Mouse (Mus musculus): ENCODE results near the gene Mamdc2. TPM values are rescaled to one million over a fixed set of nuclear protein-coding genes. Genes with fewer than 3 reads are reported as not detected.

Mamdc2 gene
- polyA plus RNA-seq, 1 experiment, result 0.47 TPM

GRCm38 (mm10) chr19:23394597-23394996 is 53.6 kb downstream of the Mamdc2 start:
- TF ChIP-seq CTCF (IDR thresholded peaks at IDR 0.05; ENCODE audit: control insufficient read depth, insufficient read depth, insufficient replicate concordance, low read depth, low read length) (no peak), POLR2A (IDR thresholded peaks at IDR 0.05; ENCODE audit: control insufficient read depth, low read depth, low read length) (no peak)

GRCm38 (mm10) chr19:23388862-23389272 is 59.4 kb downstream of the Mamdc2 start:
- Histone ChIP-seq H3K4me3 (ENCODE audit: control insufficient read depth, low read depth, low read length) (no peak overlapping the region), H3K36me3 (ENCODE audit: control insufficient read depth, insufficient read depth, low read length) (no peaks in the 10 kb centered on the region), H3K27me3 (ENCODE audit: control insufficient read depth, insufficient read depth, low read length) (no peaks in the 10 kb centered on the region), H3K27ac (ENCODE audit: control insufficient read depth, insufficient read depth, low read depth, low read length) (no peak overlapping the region), H3K4me1 (ENCODE audit: control insufficient read depth, insufficient read depth, low read length) (no peaks in the 10 kb centered on the region)
- TF ChIP-seq POLR2A (IDR thresholded peaks at IDR 0.05; ENCODE audit: control insufficient read depth, low read depth, low read length), result no peak
- TF ChIP-seq CTCF (IDR thresholded peaks at IDR 0.05; ENCODE audit: control insufficient read depth, insufficient read depth, insufficient replicate concordance, low read depth, low read length), result no peak

More at GRCm38 (mm10) chr19:23394597-23394996, 53.6 kb downstream of the Mamdc2 start:
- Histone ChIP-seq H3K27ac (ENCODE audit: control insufficient read depth, insufficient read depth, low read depth, low read length) (no peak overlapping the region), H3K36me3 (ENCODE audit: control insufficient read depth, insufficient read depth, low read length) (no peaks in the 10 kb centered on the region), H3K4me1 (ENCODE audit: control insufficient read depth, insufficient read depth, low read length) (no peaks in the 10 kb centered on the region), H3K4me3 (ENCODE audit: control insufficient read depth, low read depth, low read length) (no peak overlapping the region), H3K27me3 (ENCODE audit: control insufficient read depth, insufficient read depth, low read length) (no peaks in the 10 kb centered on the region)

- no peaks in the 10 kb centered on the region for H3K4me1 ChIP-seq (ENCODE audit: control insufficient read depth, insufficient read depth, low read length)
- H3K4me3 ChIP-seq (ENCODE audit: control insufficient read depth, low read depth, low read length), result no peak overlapping the region
- no peak overlapping the region for H3K27ac ChIP-seq (ENCODE audit: control insufficient read depth, insufficient read depth, low read depth, low read length)
- no peaks in the 10 kb centered on the region for H3K36me3 ChIP-seq (ENCODE audit: control insufficient read depth, insufficient read depth, low read length)
- no peaks in the 10 kb centered on the region for H3K27me3 ChIP-seq (ENCODE audit: control insufficient read depth, insufficient read depth, low read length)
- TF ChIP-seq POLR2A (IDR thresholded peaks at IDR 0.05; ENCODE audit: control insufficient read depth, low read depth, low read length), result no peak
- TF ChIP-seq CTCF (IDR thresholded peaks at IDR 0.05; ENCODE audit: control insufficient read depth, insufficient read depth, insufficient replicate concordance, low read depth, low read length), result no peak
Measured at GRCm38 (mm10) chr19:23388083-23388861, 60.0 kb downstream of the Mamdc2 start.

DNA sequence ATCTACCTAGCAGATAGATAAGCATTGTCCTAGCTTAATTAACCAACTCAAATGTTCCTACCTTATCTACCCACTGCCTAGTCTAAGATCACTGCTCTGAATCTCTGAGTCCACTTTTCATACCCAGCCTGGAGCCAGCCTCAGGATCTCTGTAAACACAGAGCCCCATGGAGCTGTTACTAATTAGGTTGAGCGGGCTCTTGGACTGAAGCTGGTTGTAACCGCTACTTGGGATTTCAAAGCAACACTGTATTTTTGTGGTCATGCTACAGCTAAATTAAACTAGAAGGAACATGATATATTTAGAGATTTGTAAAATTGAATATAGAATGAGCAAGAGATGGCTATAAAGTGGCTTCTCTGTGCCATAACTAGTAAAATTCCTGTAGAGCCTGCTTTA is 65.8 kb downstream of the Mamdc2 start:
- H3K36me3 ChIP-seq (ENCODE audit: control insufficient read depth, insufficient read depth, low read length), result no peaks in the 10 kb centered on the region
- no peaks in the 10 kb centered on the region for H3K4me1 ChIP-seq (ENCODE audit: control insufficient read depth, insufficient read depth, low read length)
- no peak overlapping the region for H3K27ac ChIP-seq (ENCODE audit: control insufficient read depth, insufficient read depth, low read depth, low read length)
- TF ChIP-seq POLR2A (IDR thresholded peaks at IDR 0.05; ENCODE audit: control insufficient read depth, low read depth, low read length) (no peak), CTCF (IDR thresholded peaks at IDR 0.05; ENCODE audit: control insufficient read depth, insufficient read depth, insufficient replicate concordance, low read depth, low read length) (no peak)
- no peaks in the 10 kb centered on the region for H3K27me3 ChIP-seq (ENCODE audit: control insufficient read depth, insufficient read depth, low read length)
- no peak overlapping the region for H3K4me3 ChIP-seq (ENCODE audit: control insufficient read depth, low read depth, low read length)

DNA sequence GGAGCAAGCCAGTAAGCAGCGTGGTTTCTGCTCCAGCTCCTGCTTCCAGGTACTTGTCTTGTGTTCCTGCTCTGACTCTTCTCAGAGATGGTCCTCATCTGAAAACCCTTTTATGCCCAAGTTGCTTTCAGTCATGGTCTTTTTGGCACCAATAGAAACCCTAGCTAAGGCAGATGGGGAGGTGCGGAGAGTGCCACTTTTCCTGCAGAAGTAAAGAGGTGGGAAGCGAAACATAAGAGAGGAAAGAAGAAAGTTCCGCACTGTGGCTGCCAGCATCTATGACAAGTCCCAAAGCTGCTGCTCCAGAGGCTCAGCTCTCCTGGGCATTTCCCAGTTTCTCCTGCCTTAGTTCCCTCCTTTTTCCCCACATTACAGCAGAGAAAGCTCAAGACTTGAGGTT is 67.3 kb downstream of the Mamdc2 start:
- no peaks in the 10 kb centered on the region for H3K36me3 ChIP-seq (ENCODE audit: control insufficient read depth, insufficient read depth, low read length)
- no peaks in the 10 kb centered on the region for H3K27me3 ChIP-seq (ENCODE audit: control insufficient read depth, insufficient read depth, low read length)

GRCm38 (mm10) chr19:23379752-23380504 is 68.3 kb downstream of the Mamdc2 start:
- Histone ChIP-seq H3K4me3 (ENCODE audit: control insufficient read depth, low read depth, low read length) (no peak overlapping the region), H3K27me3 (ENCODE audit: control insufficient read depth, insufficient read depth, low read length) (no peaks in the 10 kb centered on the region), H3K36me3 (ENCODE audit: control insufficient read depth, insufficient read depth, low read length) (no peaks in the 10 kb centered on the region), H3K4me1 (ENCODE audit: control insufficient read depth, insufficient read depth, low read length) (no peaks in the 10 kb centered on the region), H3K27ac (ENCODE audit: control insufficient read depth, insufficient read depth, low read depth, low read length) (no peak overlapping the region)
- TF ChIP-seq CTCF (IDR thresholded peaks at IDR 0.05; ENCODE audit: control insufficient read depth, insufficient read depth, insufficient replicate concordance, low read depth, low read length), result no peak
- TF ChIP-seq POLR2A (IDR thresholded peaks at IDR 0.05; ENCODE audit: control insufficient read depth, low read depth, low read length), result no peak

More for the DNA sequence above, 67.3 kb downstream of the Mamdc2 start:
- Histone ChIP-seq H3K4me3 (ENCODE audit: control insufficient read depth, low read depth, low read length) (no peak overlapping the region), H3K4me1 (ENCODE audit: control insufficient read depth, insufficient read depth, low read length) (no peaks in the 10 kb centered on the region), H3K27ac (ENCODE audit: control insufficient read depth, insufficient read depth, low read depth, low read length) (no peak overlapping the region)
- TF ChIP-seq POLR2A (IDR thresholded peaks at IDR 0.05; ENCODE audit: control insufficient read depth, low read depth, low read length), result no peak
- TF ChIP-seq CTCF (IDR thresholded peaks at IDR 0.05; ENCODE audit: control insufficient read depth, insufficient read depth, insufficient replicate concordance, low read depth, low read length), result no peak

DNA sequence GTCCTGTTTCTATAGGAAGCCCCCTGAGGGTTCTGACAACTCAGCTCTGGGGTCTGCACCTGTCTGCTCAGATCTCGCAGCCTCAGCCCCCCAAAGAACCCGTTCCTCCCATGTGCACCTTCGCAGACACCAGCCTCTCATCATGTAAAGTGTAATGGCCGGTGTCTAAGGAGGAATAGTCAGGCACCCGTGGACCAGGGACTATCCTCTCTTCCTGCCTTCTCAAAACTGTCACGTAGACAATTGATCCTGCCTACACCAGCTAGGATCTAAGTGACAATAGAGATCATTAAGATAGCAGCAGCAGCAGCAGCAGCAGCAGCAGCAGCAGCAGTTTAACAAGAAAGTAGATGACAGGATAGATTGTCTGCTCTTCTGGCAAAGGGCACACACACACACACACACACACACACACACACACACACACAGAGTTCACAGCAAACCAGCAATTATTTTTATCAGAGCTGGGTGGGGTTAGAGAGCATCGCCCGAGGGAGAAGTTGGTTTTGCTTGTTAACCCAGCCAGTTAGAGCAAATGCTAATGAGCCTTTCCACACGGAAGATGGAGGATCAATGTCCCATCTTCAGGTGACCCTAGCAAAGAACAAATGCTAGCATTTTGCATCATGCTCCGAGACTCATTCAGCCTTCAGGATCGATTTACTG is 71.6 kb downstream of the Mamdc2 start:
- TF ChIP-seq POLR2A (IDR thresholded peaks at IDR 0.05; ENCODE audit: control insufficient read depth, low read depth, low read length), result no peak
- TF ChIP-seq CTCF (IDR thresholded peaks at IDR 0.05; ENCODE audit: control insufficient read depth, insufficient read depth, insufficient replicate concordance, low read depth, low read length), result no peak
- Histone ChIP-seq H3K4me1 (ENCODE audit: control insufficient read depth, insufficient read depth, low read length) (no peaks in the 10 kb centered on the region), H3K27me3 (ENCODE audit: control insufficient read depth, insufficient read depth, low read length) (no peaks in the 10 kb centered on the region), H3K36me3 (ENCODE audit: control insufficient read depth, insufficient read depth, low read length) (no peaks in the 10 kb centered on the region), H3K27ac (ENCODE audit: control insufficient read depth, insufficient read depth, low read depth, low read length) (no peak overlapping the region), H3K4me3 (ENCODE audit: control insufficient read depth, low read depth, low read length) (peak overlapping the region; percentile 40; the same call in 1 of the 2 replicates)
